Mouse (Mus musculus) small intestine, adult 2 months (tissue): ENCODE measurements at regions not wholly inside any gene's neighbourhood (a gene's known extent, or its start where the extent isn't known, plus 50 kb on each side); places are given as distances from the start of the nearest gene placed in this dataset.

Experiments
- CTCF ChIP-seq: fragments of 200-500 bp; IDR thresholded peaks from 2 replicates; pipeline ENCODE4 v1.5.1; 2012; ENCODE audit warnings: low read depth, mild to moderate bottlenecking, control low read depth, inconsistent platforms, low read length, moderate library complexity, mixed read lengths; ENCODE audit not compliant: insufficient replicate concordance, insufficient read length; ENCODE audit errors: extremely low read depth
- POLR2A ChIP-seq: fragments of 200-500 bp; IDR thresholded peaks from 2 replicates; pipeline ENCODE4 v1.6.1; 2012; ENCODE audit warnings: low read depth, mild to moderate bottlenecking, control low read depth, inconsistent platforms, low read length, moderate library complexity

GRCm38 (mm10) chr10:84111502-84111901 lies 328.9 kb downstream of the Nuak1 start:
- no peak for TF ChIP-seq POLR2A
- no peak for TF ChIP-seq CTCF
